Mouse (Mus musculus) naive thymus-derived CD4-positive, alpha-beta T cell, adult 2 months (primary cell): ENCODE measurements at regions not wholly inside any gene's neighbourhood (a gene's known extent, or its start where the extent isn't known, plus 50 kb on each side); places are given as distances from the start of the nearest gene placed in this dataset.

Experiments
- DNase-seq: peaks from one replicate; pipeline ENCODE4 v3.0.0-alpha.2; 2011; ENCODE audit warnings: low read depth

DNA sequence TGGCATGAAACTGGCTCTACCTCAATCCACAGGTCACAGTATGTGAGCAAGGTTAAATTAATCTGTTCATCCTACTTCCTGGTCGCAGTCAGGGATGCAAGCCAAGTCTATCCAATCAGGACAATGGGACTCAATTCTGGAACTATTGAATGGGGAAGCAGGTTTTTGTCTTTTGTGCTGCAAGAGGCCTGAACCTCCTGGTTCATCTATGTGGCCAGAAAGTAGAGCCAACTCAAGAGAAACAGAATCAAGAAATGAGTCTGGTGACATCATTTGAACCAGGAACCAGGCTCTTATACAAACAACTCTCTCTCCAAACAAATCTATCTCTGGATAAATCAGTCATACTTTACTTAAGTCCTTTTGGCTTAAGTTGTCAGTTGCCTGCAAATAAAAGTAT lies 294.7 kb upstream of the Usp25 start:
- no peak for DNase-seq

DNA sequence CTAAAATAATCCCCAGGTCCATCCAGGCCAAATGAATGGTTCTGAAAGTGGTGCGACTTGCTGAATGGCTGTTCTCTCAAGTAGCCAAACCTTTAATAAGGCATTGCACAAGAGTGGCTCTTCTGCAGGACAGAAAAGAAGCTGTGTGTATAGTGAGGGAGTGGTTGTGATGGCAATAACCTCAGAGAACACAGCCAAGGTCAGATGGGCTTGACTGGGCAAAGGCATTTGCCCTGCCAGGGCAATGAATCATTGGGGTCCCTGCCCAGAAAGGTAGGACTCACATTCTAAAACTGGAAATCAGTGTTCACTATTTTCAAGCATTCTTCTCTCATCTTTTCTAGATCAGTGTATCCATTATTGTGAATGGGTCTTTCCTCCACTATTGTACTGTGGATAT lies 295.4 kb upstream of the Usp25 start:
- no peak for DNase-seq

DNA sequence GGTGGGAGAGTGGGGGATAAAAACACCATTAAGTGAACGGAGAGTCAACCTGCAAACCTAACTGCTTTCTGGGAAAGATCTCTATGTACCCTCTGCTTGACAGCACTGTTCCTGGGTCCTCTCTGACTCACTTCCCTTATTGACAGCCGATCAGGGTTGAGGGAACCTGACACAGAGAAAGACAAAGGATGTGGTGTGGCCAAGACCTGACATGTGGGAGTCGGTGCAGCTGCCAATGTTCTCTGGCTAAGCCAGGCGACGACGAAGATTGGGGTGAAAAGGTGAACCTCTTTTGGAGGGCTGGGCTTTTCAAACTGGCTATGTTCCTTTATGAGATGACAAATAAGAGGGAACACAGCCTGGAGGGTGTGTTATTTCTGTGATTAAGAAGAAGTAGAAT lies 318.6 kb upstream of the Usp25 start:
- peak; percentile 57 for DNase-seq

DNA sequence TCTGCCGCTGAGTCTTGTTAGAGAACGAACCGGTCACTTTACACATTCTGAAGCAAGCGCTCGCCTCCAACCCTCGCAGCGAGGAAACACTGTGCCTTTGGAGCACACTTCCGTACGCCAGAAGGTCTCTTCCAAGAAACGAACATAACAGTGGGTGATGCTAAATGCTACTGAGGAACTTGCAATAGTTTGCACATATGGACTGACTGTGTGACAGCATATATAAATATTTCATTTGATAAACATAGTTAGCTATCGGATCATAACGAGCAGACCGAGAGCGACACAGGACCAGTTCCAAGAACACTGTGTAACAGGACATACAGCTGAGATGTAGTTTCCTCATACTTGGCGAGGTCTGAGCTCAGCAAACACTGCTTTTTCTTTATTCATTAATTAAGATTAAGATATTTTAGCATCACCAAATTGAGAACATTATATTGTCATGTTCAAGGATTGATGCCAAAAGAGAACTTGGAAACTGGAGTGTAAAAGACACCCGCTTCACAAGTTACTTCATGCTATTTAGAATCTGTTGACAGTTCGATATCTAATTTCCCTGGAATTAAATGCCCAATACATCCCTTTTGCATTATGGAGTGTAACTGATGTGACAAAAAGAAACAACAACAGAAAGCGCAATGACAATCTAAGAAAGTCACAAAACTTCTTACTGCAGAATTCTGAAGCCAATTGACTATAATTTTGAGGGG lies 314.3 kb upstream of the Nrip1 start:
- DNase-seq, result no peak

DNA sequence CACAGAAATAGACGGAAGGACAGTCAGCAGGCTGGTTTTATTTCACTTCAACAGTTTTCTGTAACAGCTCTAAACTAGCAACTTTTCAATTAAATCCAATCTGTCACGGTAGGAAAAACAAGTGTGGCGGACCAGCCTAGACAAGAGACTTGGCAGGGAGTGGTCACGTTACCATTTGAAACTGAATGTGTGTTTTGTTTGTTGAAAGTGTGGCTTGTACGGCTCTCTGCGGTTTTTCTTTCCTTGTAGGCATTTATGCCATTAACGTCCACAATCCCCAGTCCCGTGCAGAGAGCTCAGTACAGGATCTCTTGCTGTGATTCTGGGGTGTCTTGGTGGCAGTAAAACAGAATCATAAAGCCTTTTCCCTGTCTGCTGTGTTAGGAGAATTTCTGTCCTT lies 311.9 kb upstream of the Nrip1 start:
- no peak for DNase-seq

DNA sequence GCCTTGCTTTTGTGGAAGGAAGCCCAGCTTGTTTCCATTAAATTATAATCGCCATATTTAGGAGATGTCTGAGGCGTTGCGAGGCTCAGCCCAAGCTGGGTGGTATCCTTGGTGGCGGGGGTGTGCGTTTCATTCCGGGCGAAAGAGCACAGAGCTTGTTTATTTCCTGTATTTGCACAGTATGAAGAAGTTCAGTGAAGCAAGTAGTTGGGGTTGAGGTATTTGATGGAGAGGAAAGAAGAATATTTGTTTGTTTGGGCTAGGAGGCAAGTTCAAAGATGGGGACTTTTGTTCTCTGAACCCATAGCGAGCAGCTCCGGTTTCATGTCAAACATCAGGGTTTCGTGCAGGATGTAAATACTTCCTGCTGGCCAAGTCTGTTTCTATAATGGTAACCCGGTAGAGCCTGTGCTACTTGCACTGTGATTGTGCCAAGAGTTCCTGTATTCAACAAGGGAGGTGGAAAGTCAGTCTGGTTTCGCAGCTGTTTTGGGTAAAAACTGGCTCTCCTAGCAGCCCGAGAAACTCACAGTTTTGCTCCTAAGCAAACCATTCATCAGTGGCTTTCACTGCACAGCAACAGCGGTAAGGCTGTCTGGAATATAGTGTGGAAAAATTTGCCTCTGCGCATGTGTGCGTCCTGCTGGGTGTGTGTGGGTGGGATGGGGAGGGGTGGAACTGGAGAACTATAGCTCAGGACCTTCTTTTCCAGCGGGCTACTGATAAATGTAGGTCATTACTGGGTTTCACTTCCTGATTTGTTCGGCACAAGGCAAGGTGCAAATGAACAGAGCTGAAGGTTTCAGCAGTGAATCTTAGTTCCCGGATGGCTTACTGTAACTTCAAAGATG lies 306.7 kb upstream of the Nrip1 start:
- DNase-seq, result peak; percentile 79

DNA sequence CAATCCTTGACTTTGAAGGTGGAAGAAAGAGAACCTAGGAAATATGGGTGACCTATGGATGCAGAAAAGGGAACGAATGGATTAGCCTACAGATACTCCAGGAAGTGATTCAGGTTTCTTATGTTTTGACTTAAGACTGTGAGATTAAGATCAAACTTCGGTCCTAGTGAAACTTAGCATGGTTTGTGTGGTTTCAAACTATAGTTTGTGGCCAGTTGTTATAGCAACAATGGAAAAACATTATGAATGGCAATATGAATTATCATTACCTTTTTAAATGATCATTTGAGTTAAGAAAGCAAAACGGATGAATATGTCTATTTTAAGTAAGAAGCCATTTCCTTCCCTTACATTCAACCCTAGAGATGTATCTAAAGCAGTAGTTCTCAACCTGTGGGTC lies 305.3 kb upstream of the Nrip1 start:
- peak; percentile 68 for DNase-seq

DNA sequence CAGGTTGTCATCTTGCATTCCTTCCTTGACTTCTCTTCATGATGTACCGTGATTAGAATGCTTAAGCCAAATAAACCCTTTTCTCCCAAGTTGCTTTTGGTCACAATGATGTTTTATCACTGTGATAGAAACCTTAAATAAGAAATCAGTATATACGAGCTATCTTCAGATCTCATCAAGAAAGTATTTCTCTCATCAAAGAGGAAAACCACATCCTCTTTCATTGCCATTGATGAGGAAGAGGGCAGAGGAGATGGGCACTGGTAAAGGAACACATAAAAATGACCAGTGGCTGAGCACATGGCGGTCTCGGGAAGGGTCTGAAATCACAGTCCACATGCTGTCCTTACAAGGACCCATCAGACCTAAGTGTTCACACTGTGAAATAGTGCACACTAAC lies 296.2 kb upstream of the Nrip1 start:
- peak; percentile 26 for DNase-seq

DNA sequence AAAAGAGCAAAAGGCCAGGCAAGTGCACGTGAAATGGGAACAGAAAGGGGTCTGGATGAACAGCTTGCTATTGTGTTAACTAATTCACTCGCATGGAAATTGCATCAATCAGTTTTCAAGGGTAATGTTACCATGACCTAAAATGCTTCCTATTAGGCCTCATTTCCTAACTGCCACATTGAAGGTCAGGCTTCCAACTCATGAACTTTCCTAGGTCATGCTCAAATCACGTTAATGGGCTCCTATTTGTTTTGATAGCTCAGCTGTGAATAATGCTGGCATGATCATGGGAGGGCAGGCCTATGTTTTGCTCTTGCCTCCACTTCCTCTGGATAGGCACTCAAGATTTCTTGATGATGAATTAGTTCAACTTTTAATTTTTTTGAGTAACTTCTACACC lies 293.4 kb upstream of the Nrip1 start:
- DNase-seq, result no peak

DNA sequence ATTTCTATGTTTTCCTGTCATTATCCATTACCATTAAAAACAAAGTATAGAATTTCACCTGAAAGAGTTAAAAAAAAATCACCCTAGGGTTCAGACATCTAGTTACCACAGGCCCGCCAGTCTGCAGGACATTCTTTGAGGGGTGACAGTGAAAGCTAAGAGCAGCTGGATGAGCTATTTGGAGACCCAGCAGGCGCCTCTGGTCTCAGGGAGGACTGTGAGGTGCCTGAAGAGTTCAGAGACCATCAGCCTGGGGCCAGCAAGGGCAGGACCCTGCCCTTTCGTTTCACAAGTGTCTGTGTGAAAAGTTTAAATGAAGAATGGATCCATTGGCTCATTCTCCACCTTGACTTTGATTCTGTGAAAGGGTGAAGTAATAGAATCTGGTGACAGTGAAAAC lies 281.5 kb upstream of the Nrip1 start:
- DNase-seq, result no peak

DNA sequence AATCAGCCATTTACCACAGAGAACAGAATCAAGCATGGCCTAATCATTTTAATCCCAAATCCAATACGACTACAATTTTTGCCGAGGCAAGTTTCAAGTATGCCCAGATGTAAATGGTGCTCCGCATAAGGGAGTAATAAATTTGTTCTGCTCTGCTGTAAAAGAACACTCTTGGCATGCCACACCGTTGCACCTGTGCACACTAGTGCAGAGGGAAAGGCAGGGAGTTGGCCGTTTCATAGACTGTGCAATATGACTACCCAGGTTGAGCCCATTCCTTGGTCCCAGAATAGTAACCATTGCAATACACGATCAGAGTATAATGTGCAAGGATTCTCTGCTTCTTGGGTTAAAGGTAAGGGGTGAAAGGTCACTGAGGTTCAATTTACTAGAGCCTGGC lies 270.7 kb upstream of the Nrip1 start:
- no peak for DNase-seq

DNA sequence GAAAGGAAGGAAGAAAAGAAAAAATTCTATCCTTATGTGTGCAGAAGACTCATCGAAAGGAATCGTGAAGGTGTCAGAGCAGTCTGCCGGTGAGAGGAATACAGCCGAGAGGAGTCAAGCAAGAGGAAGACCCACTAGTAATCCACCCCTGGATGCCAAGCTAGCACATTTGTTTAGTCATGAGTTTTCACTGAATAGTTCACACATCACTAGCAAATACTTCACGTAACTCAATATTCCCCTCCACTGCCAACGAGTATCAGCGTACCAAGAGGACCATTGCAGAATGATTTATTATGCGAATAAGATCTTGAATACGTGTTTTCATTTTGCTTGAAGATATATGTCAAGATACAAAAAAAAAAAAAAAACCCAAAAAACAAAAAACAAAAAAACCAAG lies 270.2 kb upstream of the Nrip1 start:
- DNase-seq, result no peak

DNA sequence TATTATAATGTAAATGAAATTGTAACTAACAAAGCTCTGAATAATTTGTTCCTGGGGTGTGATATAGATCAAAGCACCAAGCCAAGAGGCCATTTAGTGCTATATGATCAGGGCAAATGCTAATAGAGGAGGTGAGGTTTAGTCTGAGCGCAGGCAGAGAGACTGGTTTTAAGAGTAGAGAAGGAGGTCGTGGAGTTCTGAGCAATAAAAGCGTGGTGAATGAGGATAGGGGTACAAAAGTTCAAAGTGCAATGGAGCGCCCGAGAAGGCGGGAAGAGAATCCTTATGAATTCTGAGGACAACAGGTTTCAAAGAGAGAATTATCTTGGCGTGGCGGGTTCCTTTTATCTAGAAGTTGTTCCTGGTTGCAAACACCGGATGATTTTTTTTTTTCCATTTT lies 261.5 kb upstream of the Nrip1 start:
- no peak for DNase-seq

DNA sequence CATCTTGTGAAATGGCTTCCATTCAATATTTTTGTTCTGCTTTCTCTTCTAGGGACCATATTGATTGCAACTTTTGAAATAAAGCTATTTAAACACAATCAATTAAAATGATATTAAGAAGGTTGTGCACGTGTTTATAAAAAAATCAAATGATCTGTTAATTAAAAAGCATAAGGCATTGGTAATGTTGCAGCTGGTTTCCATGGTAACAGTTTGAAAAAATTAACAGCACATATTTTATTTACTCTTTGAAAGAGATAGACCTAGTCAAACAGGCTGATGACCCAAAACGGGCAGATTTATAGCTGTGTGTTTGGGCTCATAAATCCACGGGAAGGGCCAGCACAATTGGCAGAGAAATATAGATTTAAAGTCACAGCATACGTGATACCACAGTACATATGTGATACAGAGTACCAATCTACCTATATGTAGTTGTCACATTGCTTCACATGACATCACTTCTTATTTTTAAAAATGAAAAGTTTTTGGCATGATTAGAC lies 260.6 kb upstream of the Nrip1 start:
- no peak for DNase-seq

DNA sequence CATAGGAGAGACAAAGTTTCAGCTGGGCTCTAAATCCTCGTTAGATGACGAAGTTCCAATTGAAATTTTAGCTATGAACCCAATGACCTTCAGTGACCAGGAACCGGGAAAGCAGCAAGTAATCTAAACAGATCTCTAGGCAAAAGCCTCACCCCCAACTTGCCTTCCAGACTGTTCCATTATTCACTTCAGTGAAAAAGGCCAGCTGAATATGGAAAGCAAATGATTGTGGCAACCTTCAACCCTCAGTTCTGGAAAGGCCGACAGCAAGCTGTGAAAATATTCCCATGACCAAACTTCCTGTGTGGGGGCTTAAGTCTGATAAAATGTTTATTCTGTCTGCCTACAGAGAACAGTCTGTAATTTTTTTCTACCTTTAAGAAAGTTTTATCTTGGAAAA lies 252.5 kb upstream of the Nrip1 start:
- no peak for DNase-seq

DNA sequence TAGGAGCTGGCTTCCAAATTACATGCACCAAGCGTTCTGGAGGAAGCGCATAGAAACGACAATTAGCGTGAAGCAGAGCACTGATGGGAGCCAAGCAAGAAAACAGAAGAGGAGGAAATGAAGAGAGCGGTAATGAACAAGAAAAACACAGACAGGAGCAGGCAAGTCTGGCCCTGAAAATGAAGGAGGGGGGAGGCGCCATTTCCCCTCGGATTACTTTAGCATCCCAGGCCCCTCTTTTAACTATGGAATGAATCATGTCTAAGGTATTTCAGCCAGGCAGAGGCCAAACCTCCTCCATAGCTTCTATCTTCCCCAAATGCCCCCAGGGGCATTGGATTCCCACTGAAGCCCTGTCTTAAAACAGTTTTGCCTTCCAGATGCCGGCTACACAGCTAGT lies 248.1 kb upstream of the Nrip1 start:
- no peak for DNase-seq

DNA sequence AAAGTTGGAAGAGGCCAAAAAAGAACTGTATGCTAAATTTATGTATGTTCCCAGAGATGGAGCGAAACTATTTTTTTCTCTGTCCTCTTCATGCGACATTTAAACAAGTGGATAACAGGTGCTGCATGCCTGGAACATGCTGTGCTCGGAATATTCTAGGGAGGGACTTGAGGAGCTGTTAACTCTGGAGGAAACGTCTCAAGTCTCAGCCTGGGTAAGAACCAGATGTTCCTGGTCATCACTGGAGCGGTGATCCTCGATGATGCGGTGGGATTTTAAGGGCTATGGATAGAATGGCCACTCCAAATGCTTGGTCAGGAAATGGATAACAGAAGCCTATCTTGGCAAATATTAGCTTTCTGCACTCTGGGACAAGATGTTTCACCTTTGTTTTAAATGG lies 244.7 kb upstream of the Nrip1 start:
- no peak for DNase-seq

DNA sequence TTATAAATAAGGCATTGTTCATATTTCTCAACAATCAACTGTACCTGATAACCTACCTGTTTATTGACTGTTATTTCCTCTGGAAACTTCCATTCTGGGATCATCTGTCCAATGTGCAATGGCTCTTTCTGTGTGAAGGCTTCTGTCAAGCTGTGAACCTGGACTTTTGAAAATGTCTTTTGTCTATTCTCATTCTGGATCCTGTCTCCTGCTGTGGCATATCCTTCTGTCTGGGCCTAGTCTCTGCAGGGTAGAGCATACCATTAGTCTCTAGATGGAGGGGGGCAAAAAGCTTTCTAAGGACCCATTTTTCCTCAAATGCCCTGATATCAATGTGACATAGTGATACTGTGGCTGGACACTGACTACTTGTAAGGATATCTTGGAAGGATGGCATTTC lies 237.4 kb upstream of the Nrip1 start:
- no peak for DNase-seq

DNA sequence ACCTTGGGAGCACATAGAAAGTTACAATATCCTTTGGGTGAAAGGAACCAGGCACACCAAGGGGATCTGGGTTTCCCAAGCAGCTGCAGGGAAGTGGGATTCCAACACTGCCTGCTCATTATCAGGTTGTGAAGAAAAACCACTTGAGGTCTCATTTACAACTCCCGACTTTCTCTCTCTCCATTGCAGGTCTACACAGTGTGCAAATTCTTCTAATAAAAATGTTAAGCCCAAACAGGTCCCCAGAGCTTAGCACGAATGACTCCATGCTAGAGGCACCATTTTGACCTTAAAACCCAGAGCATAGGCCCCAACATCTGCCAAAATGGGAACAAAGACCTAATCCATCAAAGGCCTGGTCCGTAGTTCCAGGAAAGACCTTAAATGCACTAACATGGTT lies 231.3 kb upstream of the Nrip1 start:
- DNase-seq, result no peak

DNA sequence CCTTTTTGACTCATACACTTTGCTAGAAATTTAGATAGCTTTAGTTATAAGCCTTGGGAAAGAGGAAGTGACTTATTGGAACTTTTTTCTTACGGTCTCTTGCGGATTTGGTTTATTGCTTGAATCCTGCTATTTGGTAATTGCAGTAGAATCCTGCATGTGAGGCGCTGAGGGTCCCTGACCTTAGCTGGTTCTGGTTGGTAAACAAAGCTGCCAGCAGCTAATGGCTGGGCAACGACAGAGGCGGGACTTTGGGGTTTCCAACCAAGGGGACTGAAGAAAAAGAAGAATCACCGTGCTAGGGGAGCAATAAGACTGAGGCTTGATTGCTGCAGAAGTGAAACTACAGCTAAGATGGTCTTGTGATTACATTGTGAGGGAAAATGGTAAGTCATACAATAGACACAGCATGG lies 230.2 kb upstream of the Nrip1 start:
- DNase-seq, result no peak

DNA sequence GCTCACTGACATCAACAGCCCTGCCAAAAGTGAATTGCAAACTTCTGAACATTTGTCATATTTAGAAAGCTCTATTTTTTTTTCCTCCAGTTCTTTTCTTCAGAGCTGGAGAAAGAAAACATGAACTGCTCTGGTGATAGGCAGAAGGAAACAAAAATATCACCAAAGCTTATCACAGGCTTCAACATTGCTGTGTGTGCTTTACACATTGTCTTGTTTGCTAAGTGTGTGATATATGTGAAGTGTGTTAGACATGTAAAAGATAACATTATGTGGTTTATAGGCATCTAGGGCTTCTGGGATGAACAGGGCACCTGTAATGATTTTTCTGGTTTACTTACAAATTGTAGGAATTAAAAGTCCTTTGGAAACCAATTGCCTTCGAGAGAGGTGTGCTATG lies 229.8 kb upstream of the Nrip1 start:
- DNase-seq, result no peak

DNA sequence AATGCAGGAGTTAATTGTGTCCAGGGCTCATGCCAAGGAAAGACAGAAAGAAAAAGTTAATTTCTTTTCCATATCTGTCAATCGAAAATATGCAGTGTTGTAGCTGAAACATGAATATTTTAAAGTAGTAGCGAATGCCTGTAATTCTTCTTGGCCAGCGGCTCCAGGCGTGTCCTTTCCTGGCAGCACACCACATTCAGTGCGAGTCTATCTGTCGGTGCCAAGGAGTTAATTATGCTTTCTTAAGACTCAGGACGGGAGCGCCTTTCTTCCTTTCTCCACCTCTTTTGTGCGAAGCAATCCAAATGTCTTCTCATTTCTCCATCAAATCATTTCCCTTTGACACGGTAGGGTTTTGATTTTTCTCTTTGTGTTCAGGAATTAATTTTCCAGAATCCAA lies 226.5 kb upstream of the Nrip1 start:
- DNase-seq, result no peak

DNA sequence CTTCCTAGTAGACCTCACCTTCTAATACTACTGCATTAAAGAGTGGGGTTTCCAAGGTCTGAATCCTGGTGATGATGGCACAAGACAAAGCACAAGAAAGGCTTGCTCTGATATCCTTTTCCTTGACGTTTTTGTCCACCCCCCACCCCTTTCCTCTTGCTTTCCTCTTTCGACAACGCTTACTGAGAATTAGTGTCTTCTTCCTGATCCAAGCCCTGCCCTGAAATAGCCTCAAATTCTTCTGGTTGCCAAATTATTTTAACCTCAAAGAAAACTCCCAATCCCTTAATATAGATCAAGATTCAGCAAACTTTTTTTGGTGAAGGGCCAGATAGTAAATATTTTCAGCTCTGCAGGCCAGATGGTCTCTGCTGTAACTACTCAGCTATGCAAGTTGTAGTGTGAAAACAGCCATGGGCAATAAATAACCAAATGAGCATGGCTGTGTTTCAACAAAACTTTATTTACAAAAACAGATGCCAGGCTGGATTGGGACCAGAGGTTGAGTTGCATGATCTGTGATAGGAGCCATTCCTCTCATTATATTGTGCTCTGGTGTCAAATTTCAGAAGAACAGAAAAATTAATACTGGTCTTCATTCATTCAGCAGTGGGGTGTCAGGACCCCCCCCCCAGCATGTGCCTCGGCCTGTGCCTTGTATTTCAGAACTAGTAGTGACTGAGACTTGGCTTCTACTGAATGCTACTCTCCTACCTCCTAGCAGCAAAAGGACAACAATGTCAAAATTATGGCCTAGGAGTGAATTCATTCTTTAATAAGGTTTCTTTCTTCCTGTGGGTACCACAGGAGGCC lies 218.5 kb upstream of the Nrip1 start:
- no peak for DNase-seq
